Mouse (Mus musculus): ENCODE data around the gene Tmem151b. TPM values are rescaled to one million over a fixed set of nuclear protein-coding genes. Genes with fewer than 3 reads are reported as not detected.

Gene Tmem151b
- polyA plus RNA-seq, 1 experiment = 0.81 TPM

- Histone ChIP-seq H3K4me1 (ENCODE audit: control insufficient read depth, insufficient read depth, low read length) (peaks cover 5% of the 10 kb centered on the region), H3K4me3 (ENCODE audit: insufficient read depth, low read length) (no peak overlapping the region), H3K27ac (ENCODE audit: insufficient read depth, low read length) (peak overlapping the region; percentile 55)
- TF ChIP-seq CTCF (IDR thresholded peaks at IDR 0.05; ENCODE audit: borderline replicate concordance, insufficient read depth, low read length) (no peak), POLR2A (IDR thresholded peaks at IDR 0.05; ENCODE audit: low read depth, low read length) (no peak)
Observed at GRCm38 (mm10) chr17:45584096-45584896, 34.8 kb upstream of the Tmem151b start.

DNA sequence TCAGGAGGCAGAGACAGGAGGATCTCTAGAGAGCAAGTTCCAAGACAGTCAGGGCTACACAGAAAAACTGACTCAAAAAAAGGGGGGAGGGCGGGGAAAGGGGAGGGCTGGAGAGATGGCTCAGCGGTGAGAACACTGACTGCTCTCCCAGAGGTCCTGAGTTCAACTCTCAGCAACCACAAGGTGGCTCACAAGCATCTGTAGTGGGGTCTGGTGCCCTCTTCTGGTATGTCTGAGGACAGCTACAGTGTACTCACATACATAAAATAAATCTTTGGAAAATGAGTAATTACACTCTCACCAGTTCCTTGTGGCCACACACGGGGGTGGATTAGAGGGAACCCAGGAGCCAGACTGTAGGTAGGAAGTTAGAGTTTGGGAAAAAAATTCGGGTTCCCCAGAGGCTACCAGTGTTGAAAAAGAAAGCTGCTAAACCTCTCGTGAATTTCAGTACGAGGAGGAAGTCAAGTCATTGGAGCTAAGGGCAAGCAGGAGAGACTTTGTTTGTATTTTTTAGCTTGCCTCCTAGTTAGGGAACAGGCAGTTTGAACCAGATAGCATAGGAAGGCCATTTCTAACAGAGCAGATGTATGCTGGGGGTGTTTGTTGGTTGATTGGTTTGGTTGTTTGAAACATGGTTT lies 33.4 kb upstream of the Tmem151b start:
- Histone ChIP-seq H3K27ac (ENCODE audit: insufficient read depth, low read length) (no peak overlapping the region), H3K4me3 (ENCODE audit: insufficient read depth, low read length) (no peak overlapping the region), H3K4me1 (ENCODE audit: control insufficient read depth, insufficient read depth, low read length) (peaks cover 5% of the 10 kb centered on the region)
- TF ChIP-seq CTCF (IDR thresholded peaks at IDR 0.05; ENCODE audit: borderline replicate concordance, insufficient read depth, low read length) (0 out of 2 replicates have a peak, but pooled peaks have one; percentile 11), POLR2A (IDR thresholded peaks at IDR 0.05; ENCODE audit: low read depth, low read length) (no peak)

- TF ChIP-seq POLR2A (IDR thresholded peaks at IDR 0.05; ENCODE audit: low read depth, low read length) (no peak), CTCF (IDR thresholded peaks at IDR 0.05; ENCODE audit: borderline replicate concordance, insufficient read depth, low read length) (no peak)
- Histone ChIP-seq H3K4me1 (ENCODE audit: control insufficient read depth, insufficient read depth, low read length) (peaks cover 5% of the 10 kb centered on the region), H3K4me3 (ENCODE audit: insufficient read depth, low read length) (no peak overlapping the region), H3K27ac (ENCODE audit: insufficient read depth, low read length) (no peak overlapping the region)
Observed at GRCm38 (mm10) chr17:45582188-45582587, 32.7 kb upstream of the Tmem151b start.

DNA sequence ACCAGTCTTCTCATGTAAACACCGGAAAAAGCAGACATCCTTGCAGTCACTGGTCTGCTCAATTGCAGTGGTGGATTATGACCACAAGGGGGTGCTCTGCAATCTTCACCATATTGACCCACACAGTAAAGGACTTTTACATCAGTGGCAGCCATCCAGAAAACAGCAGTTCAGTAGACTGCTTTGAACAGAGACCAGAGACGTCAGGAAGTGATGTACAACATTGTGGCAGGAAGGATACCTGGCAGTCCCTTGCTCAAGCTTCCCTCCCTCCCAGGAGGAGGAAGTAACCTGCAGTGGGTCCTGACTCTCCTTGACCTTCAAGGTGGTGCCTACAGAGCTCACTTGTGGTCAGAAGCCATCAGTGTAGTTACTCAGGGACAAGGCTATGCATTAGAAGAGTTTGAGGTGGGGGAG lies 32.1 kb upstream of the Tmem151b start:
- Histone ChIP-seq H3K4me3 (ENCODE audit: insufficient read depth, low read length) (no peak overlapping the region), H3K4me1 (ENCODE audit: control insufficient read depth, insufficient read depth, low read length) (peaks cover 5% of the 10 kb centered on the region), H3K27ac (ENCODE audit: insufficient read depth, low read length) (no peak overlapping the region)
- TF ChIP-seq CTCF (IDR thresholded peaks at IDR 0.05; ENCODE audit: borderline replicate concordance, insufficient read depth, low read length) (peak; percentile 30; the same call in 1 of the 2 replicates), POLR2A (IDR thresholded peaks at IDR 0.05; ENCODE audit: low read depth, low read length) (no peak)

DNA sequence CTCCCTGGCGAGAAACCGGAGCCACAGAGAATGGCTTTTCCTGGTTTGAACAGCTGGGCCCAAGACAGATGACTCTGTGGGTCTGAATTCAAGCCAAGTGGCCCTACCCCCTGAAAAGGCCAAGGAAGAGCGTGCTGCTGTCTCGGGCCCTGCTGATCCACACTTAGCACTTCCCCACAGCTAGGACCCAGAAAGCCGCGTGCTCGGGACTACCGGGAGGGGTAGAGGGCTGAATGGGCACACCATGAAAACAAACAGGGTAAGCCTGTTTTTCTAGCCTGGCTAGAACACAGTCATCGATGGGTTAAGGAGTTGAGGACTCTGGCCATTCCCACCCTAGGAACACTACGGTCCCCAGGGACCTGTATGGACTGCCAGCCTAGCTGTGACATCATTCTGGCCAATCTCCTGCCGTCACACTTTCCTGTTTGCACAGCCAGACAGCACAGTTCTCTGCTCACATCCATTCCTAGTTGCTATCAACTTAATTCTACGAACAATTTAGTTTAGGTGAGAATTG lies 31.5 kb upstream of the Tmem151b start:
- Histone ChIP-seq H3K4me1 (ENCODE audit: control insufficient read depth, insufficient read depth, low read length) (peaks cover 5% of the 10 kb centered on the region), H3K4me3 (ENCODE audit: insufficient read depth, low read length) (no peak overlapping the region), H3K27ac (ENCODE audit: insufficient read depth, low read length) (no peak overlapping the region)
- TF ChIP-seq POLR2A (IDR thresholded peaks at IDR 0.05; ENCODE audit: low read depth, low read length) (no peak), CTCF (IDR thresholded peaks at IDR 0.05; ENCODE audit: borderline replicate concordance, insufficient read depth, low read length) (no peak)

GRCm38 (mm10) chr17:45579554-45579953 lies 30.1 kb upstream of the Tmem151b start:
- Histone ChIP-seq H3K4me3 (ENCODE audit: insufficient read depth, low read length) (no peak overlapping the region), H3K4me1 (ENCODE audit: control insufficient read depth, insufficient read depth, low read length) (peaks cover 3% of the 10 kb centered on the region), H3K27ac (ENCODE audit: insufficient read depth, low read length) (no peak overlapping the region)
- TF ChIP-seq POLR2A (IDR thresholded peaks at IDR 0.05; ENCODE audit: low read depth, low read length) (no peak), CTCF (IDR thresholded peaks at IDR 0.05; ENCODE audit: borderline replicate concordance, insufficient read depth, low read length) (no peak)

- H3K4me1 ChIP-seq (ENCODE audit: control insufficient read depth, insufficient read depth, low read length) = 0 out of 2 replicates have a peak, but pooled peaks cover 2% of the 10 kb centered on the region
- no peak overlapping the region for H3K27ac ChIP-seq (ENCODE audit: insufficient read depth, low read length)
- no peak overlapping the region for H3K4me3 ChIP-seq (ENCODE audit: insufficient read depth, low read length)
- TF ChIP-seq POLR2A (IDR thresholded peaks at IDR 0.05; ENCODE audit: low read depth, low read length) (no peak), CTCF (IDR thresholded peaks at IDR 0.05; ENCODE audit: borderline replicate concordance, insufficient read depth, low read length) (no peak)
Observed at GRCm38 (mm10) chr17:45578843-45579242, 29.4 kb upstream of the Tmem151b start.

DNA sequence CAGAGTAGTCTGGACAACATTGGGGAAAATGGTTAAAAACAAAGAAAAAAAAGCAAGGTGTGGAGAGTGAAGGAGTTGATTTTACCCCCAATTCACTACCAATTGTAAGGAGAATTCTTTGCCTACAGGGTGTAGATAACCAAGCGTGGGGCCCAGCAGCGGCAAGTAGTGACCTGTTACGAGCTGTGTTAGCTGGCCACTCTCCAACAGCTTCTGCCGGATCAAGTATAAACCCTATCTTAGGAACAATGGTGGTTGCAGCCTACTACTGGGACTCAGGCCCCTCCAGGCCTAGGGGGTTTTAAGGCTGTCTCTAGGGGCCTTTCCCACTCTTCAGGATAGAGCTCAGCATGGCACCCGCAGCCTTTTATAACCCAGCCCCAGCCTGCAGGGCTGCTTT lies 28.8 kb upstream of the Tmem151b start:
- Histone ChIP-seq H3K4me1 (ENCODE audit: control insufficient read depth, insufficient read depth, low read length) (0 out of 2 replicates have a peak, but pooled peaks cover 2% of the 10 kb centered on the region), H3K4me3 (ENCODE audit: insufficient read depth, low read length) (no peak overlapping the region), H3K27ac (ENCODE audit: insufficient read depth, low read length) (no peak overlapping the region)
- no peak for TF ChIP-seq POLR2A (IDR thresholded peaks at IDR 0.05; ENCODE audit: low read depth, low read length)
- TF ChIP-seq CTCF (IDR thresholded peaks at IDR 0.05; ENCODE audit: borderline replicate concordance, insufficient read depth, low read length) = no peak

- H3K4me1 ChIP-seq (ENCODE audit: control insufficient read depth, insufficient read depth, low read length) = peaks cover 6% of the 10 kb centered on the region; the same call in 1 of the 2 replicates
- no peak overlapping the region for H3K27ac ChIP-seq (ENCODE audit: insufficient read depth, low read length)
- no peak overlapping the region for H3K4me3 ChIP-seq (ENCODE audit: insufficient read depth, low read length)
- TF ChIP-seq CTCF (IDR thresholded peaks at IDR 0.05; ENCODE audit: borderline replicate concordance, insufficient read depth, low read length) (no peak), POLR2A (IDR thresholded peaks at IDR 0.05; ENCODE audit: low read depth, low read length) (no peak)
Observed at GRCm38 (mm10) chr17:45575123-45575897, 25.8 kb upstream of the Tmem151b start.
